Mouse (Mus musculus): ENCODE data around the gene Tbc1d22b.
"Not testable (repeated sequence)": the region's sequence is repeated elsewhere in the genome, so short reads cannot be mapped to it uniquely, and the experiment has no call there.

Gene Tbc1d22b

GRCm38 (mm10) chr17:29595891-29596770, 46.5 kb downstream of the Tbc1d22b start:
- DNase-seq (ENCODE audit: low spot score in 2 of 2) = no peak

GRCm38 (mm10) chr17:29596771-29597132, 47.2 kb downstream of the Tbc1d22b start:
- no peak for DNase-seq (ENCODE audit: low spot score in 2 of 2)

DNA sequence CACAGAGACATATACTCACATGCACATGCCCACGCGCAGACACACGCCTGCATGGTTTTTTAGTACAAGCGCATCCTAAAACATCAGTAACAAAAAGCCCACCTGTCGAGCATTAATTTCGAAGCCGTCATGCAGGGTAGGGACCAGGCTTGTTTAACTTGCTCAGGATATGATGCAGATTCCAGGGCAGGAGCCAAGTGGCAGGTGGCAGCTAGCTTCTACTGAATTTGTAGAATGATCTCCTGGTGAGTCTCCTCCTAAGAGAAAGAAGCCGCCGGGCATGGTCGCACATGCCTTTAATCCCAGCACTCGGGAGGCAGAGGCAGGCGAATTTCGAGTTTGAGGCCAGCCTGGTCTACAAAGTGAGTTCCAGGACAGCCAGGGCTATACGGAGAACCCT, 49.5 kb downstream of the Tbc1d22b start:
- no peak for DNase-seq (ENCODE audit: low spot score in 2 of 2)

- DNase-seq (ENCODE audit: low spot score in 2 of 2) = no peak
Observed at GRCm38 (mm10) chr17:29599537-29599936, 50.0 kb downstream of the Tbc1d22b start.

DNA sequence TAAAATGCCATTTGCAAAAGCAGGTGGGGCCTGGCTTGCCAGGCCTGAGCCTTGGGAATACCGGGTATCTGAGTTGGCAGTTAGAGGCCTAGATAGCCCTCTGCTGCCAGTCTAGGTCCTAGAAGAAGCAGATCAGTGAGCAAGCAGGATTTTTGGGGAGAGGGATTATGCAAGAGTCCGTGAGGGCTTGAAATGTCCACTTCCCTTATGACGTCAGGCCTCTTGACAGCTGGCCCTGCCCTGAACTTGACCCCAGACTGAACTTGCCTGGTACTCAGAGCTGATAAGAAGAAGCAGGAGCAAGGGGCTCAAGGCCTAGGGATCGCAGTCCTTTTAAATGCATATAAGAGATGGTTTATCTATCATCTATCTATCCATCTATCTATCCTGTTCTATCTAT, 51.8 kb downstream of the Tbc1d22b start:
- DNase-seq (ENCODE audit: low spot score in 2 of 2) = no peak

DNA sequence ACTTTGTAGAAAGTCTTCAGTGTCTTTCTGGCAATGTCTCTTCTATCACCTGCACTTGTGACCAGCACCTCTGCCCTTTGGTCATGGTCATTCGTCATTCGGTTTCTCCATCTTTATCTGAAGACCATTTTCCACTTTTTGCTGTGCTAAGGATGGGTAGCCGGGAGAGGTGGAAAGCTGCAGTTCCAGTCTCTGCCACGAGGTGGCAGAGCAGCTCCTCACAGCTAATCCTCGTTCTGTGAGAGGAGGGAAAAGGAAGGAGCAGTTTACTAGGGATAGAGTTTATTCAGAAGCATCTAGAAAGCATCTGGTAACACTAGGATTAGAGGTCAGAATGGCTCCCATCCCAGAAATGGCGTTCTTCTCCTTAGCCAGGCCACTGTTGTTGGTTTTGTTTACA, 53.7 kb downstream of the Tbc1d22b start:
- peak; percentile 22 to 56 for DNase-seq (ENCODE audit: low spot score in 2 of 2)

- DNase-seq (ENCODE audit: low spot score in 2 of 2) = not testable (repeated sequence)
Observed at GRCm38 (mm10) chr17:29613453-29613852, 63.9 kb downstream of the Tbc1d22b start.

DNA sequence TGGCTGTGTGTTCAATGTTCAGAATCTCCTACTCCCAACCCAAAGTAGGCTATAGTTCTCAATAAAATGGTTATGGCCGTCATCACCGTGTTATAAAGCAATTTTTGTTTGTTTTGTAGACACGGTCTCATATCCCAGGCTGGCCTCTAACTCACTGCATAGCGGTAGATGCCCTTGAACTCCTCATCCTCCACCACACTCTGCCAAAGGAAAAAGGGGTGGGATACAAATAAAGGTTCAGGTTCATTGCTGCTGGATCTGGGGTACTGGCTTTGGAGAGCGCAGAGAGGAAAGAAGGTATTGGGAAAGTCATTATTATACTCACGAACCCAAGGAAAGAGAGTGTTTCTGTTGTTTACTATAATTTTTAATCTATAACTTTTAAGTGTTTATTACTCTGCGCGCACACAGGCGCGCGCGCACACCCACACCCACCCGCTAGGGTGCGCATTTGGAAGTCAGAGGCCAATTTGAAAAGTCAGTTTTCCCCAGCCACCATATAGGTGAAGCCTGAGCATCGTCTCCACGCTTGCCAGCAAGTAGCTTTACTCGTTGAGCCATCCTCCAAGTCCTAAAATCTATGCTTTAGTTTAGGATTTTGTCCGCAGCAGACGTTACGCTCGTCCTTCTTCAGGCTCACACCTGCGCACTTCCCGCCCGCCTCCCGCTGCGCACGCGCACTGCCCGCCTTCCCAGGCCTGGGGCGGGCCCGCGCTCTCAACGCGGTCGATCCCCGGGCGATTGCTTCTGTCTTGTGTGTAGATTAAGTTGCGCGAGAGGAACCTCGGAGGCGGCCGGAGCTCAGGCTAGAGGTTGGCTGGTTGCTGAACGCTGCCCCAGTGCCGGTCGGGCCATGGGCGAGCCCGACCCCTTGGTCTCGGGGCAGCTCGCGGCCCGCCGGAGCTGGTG, 64.8 kb downstream of the Tbc1d22b start, which contains the start of the genes Rnf8 and Gm28043:
Gene Rnf8 (plus strand): TSS at position 676 of the 909 bp plus-strand sequence.
Gene Gm28043 (plus strand): TSS at position 762 of the 909 bp plus-strand sequence.
- DNase-seq (ENCODE audit: low spot score in 2 of 2) = peak; percentile 90 to 93

DNA sequence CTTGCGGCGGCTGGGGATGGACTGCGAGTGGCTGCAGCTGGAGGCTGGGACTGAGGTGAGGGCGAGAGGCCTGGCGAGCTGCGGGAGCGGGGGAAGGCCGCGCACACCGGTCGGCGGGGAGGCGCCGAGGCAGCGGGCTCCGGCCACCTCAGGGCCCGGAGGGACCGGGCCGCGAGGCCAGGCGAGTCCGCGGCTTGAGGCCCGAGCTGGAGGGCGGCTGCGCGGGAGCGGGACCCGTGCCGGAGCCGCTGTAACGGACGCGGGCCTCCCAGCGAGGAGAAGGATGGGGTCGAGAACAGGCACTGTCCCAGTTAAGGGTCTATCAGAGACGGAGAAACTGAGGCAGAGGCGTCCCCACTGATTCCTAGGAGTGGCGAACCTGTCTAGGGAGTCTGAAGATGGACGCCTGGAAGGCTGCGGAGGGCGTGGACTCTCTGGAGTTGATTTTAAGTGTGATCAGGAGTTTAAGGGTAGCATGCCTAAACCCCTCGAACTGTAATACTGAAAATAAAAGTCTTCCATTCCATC, 65.5 kb downstream of the Tbc1d22b start:
- DNase-seq (ENCODE audit: low spot score in 2 of 2) = no peak

DNA sequence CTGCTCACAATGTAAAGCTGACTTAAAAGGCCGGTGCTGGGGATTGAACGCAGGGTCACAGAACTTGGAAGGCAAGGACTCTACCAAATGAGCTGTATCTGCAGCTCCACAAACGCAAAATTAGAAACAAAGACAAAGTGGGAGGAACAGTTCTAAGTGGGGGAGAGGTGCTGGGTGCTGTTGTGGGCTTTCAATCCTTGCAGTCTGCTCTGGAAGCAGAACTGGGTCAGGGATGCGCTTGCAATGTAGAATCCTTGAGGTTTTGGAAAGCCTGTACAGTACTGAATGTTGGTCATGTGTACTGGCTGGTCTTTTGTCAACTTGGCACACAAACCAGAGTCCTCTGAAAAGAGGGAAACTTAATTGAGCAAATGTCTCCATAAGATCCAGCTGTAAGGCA, 66.0 kb downstream of the Tbc1d22b start:
- DNase-seq (ENCODE audit: low spot score in 2 of 2) = no peak

DNA sequence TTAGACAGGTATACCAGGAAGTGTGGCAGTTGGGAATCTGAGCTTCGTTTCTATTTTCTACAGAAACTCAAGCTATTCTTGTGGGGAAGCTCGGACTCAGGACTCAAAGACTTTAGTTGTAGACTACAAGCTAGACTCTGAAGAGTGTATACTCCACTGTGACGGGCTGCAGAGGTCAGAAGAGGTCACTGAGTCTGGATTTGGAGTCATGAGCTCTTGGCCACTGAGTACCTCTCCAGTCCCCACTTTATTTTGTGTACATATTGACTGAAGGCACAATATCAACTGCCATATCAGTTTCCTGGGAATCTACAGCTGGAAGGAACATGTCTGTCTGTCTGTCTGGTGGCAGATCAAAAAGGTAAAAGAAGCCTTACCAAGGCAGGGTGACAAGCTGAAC, 69.6 kb downstream of the Tbc1d22b start:
- DNase-seq (ENCODE audit: low spot score in 2 of 2) = no peak

DNA sequence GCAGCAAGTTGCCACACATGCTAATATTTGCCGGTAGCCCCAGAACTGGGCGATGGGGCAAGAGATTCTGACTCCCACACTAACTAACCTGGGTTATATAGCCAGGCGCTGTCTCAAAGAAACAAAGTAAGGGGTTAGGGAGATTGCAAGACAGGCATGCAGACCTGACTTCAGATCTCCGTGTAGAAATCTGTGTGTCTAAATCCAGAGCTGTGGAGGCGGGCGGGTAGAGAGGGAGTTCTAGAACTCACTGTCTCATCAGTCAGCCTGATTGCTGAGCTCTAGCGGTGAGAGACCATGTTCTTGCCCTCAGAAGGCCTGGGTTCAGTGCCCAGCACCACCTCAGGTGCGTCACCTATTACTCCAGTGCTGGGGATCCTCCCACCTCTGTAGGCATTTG, 73.9 kb downstream of the Tbc1d22b start:
- DNase-seq (ENCODE audit: low spot score in 2 of 2) = no peak

GRCm38 (mm10) chr17:29627285-29627684, 77.7 kb downstream of the Tbc1d22b start:
- DNase-seq (ENCODE audit: low spot score in 2 of 2) = no peak

DNA sequence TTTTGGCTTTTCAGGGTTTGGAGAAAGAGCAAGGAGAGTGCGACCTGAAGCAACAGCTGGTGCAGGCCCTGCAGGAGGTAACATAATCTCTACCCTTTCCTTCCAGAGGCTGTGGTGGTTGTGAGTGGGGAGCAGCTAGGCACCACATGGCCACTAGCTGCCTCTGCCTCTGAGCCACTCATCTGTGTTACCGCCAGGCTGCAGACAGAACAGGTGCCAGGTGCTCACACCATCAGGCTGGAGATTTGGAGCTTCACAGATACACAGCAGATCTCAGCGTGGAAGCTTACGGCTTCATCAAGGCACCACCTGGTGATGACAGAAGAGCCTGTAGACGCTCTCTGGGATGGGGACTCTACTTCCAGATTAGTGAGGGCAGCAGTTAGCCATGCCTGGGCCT, 79.4 kb downstream of the Tbc1d22b start:
- DNase-seq (ENCODE audit: low spot score in 2 of 2) = no peak

DNA sequence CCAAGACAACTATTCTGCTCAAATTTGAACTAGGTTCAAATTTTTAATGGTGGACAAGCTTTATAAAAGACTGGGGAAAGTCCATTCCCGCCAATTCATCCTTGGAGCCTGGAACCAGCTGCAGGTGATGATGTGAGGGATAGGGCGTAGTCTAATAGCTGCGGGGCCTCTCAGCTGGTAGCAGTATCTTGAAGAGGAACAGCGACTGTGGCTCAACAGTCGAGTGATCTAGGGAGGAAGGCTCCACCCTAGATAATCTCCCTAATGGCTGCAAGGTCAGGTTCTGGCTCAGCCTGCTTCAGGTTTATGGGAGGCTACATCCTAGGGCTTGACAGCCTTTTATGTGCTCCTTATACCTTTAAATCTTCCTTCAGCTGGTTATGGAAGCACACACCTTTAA, 80.0 kb downstream of the Tbc1d22b start:
- DNase-seq (ENCODE audit: low spot score in 2 of 2) = no peak

GRCm38 (mm10) chr17:29632312-29632711, 82.7 kb downstream of the Tbc1d22b start:
- DNase-seq (ENCODE audit: low spot score in 2 of 2) = no peak

DNA sequence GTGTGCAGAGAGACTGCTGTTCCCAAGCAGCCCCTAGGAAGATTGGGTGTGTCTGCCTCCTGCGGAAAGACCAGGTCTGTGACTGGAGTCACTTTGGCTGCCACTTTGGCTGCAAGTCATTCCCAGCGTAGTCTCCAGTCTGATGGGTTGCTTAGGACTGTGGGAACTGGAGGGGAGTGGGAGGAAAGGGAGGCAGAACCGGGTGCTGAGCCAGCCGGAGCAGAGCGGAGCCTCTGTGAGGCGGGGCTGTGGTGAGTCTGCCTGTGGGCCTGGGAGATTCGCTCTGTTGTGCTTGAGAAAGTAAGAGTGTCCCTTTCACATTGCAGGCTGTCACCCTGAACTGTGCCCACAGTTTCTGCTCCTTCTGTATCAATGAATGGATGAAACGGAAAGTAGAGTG, 85.9 kb downstream of the Tbc1d22b start:
- DNase-seq (ENCODE audit: low spot score in 2 of 2) = no peak

DNA sequence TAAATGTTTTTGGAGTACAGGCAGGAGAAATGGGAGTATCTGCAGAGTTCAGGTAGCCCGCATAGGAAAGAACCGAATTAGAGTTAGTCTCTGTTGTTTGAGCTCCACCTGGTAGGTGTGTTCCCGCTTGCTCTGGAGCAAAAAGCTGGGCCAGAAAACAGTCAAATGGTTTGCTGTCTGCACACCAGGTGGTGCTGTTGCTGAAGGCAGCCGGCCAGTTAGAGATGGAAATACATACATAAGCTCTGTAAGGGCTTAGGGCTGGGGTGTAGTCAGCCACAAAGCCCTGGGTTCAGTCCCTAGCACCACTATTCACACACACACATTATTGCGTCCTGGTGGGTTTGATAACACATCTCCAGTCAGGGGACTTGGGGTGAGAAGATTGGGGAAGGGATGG, 86.5 kb downstream of the Tbc1d22b start:
- DNase-seq (ENCODE audit: low spot score in 2 of 2) = no peak

DNA sequence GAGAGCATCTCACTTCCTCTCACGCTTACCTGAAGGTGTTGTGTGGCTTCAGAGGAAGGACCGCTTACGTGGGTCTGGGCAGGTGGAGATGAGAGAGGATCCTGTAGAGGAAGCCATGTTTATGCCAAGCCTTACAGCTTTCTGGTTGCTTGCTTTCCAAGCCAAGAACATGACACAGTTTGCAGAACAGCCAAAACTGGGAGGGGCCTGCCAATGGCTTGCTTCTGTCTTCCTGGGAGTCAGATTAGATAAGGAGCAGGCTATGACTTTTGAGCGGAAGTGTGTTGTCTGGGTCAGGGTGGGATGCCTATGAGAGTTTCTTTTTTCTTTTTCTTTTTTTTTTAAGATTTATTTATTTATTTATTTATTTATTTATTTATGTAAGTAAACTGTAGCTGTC, 87.8 kb downstream of the Tbc1d22b start:
- no peak for DNase-seq (ENCODE audit: low spot score in 2 of 2)

- peak; percentile 27 to 34 for DNase-seq (ENCODE audit: low spot score in 2 of 2)
Observed at GRCm38 (mm10) chr17:29637895-29638294, 88.3 kb downstream of the Tbc1d22b start.

DNA sequence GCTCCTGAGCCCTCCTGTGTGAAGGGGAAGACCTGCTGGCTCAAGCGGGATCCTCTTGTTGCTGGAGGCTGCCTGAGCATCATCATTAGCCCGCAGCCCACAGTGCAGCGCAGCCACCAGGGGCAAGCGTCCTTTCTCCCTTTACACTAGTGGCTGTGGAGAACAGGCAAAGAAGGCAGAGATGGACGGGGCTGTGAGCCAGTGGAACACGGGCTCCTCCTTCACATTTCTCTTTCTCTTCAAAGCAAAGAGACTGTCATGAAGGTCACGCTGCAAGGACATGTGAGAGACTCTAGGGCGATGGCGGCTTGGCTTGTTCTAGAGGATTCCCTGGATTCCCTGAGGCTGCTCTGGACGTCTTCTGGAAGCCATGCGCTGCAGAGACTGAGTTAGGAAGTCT, 91.4 kb downstream of the Tbc1d22b start:
- no peak for DNase-seq (ENCODE audit: low spot score in 2 of 2)

DNA sequence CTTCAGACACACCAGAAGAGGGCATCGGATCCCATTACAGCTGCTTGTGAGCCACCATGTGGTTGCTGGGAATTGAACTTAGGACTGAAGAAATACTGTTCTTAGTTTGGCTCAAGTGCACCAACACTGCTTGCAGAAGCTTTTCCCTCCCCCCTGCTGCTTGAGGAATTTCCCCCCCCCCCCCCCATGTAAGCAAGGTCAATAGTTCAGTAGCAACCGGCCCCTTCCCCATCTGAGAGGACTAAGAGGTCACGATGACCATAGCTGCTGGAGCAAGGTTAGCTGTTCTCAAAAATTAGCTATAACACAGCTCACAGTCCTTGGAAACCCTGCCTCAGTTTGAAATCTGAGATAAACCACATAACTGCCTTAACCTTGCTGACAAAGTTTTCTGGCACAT, 92.6 kb downstream of the Tbc1d22b start:
- DNase-seq (ENCODE audit: low spot score in 2 of 2) = no peak

All from natural killer cell, adult 2 months (primary cell).